Mouse (Mus musculus) testis, postnatal 14 days (tissue): Measurements from ENCODE around the gene Mrpl30.

ENCODE experiments used
- DNase-seq: peaks from one replicate; pipeline ENCODE4 v3.0.0; 2021; ENCODE audit warnings: low spot score

The Mrpl30 gene

GRCm38 (mm10) chr1:37900288-37900687 lies 10.0 kb downstream of the Mrpl30 start:
- no peak for DNase-seq

DNA sequence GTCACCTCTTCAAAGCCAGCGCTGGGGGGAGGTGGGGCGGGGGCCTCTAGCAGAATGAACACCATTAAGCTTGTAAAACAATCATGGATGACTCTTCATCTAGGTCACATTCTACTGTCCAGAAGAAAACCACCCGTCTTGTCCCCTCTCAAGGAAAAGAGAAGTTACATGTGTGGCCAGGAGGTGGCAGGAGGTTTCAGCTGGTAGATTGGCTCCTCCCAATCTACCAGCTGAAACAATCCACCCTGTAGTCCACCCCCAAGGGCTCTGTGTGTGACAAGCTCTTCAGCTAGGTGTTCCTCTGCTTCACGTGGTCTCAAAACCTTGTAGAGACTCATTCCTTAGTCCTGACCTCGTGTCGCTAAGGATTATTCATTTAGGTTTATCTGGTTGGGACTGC lies 12.9 kb downstream of the Mrpl30 start:
- no peak for DNase-seq

DNA sequence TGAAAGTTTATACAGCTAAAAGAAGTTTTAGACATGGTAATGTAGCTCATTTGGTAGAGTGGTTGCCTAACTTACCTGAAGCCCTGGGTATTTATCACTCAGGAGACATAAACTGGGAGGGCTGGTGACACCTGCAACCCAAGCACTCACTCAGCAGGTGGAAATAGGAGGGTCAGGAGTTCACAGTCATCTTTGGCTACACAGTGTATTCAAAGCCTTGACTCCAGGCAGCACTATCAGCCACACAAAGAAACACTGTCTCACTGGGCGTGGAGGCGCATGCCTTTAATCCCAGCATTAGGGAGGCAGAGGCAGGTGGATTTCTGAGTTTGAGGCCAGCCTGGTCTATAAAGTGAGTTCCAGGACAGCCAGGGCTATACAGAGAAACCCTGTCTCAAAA lies 22.5 kb downstream of the Mrpl30 start:
- DNase-seq = peak; percentile 24

DNA sequence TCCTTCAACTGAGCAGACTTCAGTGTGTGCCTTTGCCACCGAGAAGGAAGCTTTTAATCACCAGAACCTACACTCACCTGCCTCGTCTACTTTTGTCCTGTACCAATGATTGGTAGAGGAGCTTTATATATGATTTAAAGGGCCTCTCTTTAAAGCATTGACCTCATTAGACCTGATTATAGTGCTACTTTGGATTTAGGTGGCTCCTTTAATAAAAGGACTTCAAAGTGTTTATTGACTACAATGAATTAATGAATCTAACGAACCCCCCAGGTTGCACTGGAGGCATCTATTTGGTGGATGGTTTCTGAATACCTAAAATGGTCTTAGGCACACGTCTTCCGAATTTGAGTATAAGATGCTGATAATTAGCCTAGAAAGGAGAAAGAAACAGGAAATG lies 26.1 kb downstream of the Mrpl30 start, which contains the start of gene Lyg2:
Gene Lyg2, minus strand, starts transcription at position 101 of the 400 bp plus-strand sequence.
- DNase-seq = no peak

- peak; percentile 75 for DNase-seq
These were observed 27.4 kb downstream of the Mrpl30 start for GRCm38 (mm10) chr1:37917666-37918065.

GRCm38 (mm10) chr1:37918096-37918495 lies 27.8 kb downstream of the Mrpl30 start:
- no peak for DNase-seq

- no peak for DNase-seq
These were observed 32.3 kb downstream of the Mrpl30 start for GRCm38 (mm10) chr1:37922536-37922935.

DNA sequence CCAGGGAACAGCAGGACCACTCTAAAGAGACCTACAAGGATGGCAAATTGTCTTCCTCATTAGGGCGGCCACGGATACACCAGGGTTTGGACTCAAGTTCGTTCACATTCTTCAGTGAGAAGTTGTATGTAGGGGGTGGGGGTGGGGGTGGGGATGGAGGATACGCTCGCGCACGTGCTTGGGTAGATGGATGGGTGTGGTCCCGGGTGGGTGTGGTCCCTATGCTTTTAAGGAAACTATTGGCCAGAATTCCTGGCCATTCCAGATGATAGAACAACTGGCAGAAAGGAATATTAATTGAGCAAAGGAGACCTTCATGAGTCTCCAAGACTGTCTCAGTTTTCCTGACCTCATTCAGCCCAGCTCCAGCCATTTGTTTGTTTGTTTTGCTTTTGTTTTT lies 35.7 kb downstream of the Mrpl30 start:
- no peak for DNase-seq

- peak; percentile 9 for DNase-seq
These were observed 41.5 kb downstream of the Mrpl30 start for GRCm38 (mm10) chr1:37931806-37932205.
